Mouse (Mus musculus) spleen, postnatal 14 days (tissue): ENCODE results near the gene Grid1.

Source experiments
- DNase-seq, 2 experiments: peaks; one replicate each; pipeline ENCODE4 v3.0.0; 2021 to 2022; ENCODE audit warnings: low spot score in 2 of 2

Gene Grid1

DNA sequence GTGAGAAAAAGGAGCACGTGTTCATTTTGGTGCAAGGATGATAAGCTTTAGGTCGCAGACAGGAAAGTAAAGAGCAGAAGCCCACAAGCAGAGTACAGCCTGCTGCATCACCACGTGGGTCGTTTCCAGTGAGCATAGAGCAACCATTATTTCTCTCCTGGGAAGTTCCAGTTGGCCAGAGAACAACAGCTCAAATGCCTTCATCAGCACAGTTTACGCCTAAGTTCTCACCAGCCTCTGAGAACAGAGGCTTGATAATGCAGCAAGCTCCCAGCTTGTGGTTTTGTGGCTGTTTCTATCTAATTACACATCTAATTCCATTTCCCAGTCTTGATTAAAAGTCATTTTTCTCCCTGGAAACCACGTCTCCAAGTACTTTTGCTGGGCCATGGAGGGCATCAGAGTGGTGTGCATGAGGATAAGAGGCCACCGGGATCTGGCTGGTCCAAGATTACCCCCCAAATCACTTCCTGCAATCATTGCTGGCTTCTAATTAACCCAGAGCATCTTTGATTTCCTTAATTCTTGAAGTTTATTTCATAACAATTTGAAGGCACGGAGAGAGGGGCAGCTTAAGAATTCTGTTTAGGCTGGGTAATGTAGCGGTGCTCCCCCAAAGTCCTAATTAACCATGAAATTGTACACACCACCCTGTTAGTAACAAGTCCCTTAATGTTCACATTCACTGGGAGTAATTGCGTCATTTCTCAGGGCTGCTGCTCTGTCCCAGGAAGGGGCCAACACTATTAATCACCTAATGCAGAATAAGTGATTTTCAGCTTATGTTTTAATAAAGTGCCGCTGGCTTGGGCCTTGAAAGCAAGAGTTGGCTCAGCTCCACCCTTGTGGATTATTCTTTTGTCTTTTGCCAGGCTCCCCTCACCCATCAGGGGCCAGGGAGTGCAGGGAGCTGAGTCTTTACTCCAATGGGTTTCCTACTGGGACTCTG, 292.7 kb downstream of the Grid1 start:
- no peak for DNase-seq

- DNase-seq = no peak
These were observed 293.4 kb downstream of the Grid1 start for GRCm38 (mm10) chr14:35113276-35113645.

GRCm38 (mm10) chr14:35115913-35116312, 296.0 kb downstream of the Grid1 start:
- DNase-seq = no peak

- DNase-seq = no peak
These were observed 300.2 kb downstream of the Grid1 start for GRCm38 (mm10) chr14:35120089-35120488.

DNA sequence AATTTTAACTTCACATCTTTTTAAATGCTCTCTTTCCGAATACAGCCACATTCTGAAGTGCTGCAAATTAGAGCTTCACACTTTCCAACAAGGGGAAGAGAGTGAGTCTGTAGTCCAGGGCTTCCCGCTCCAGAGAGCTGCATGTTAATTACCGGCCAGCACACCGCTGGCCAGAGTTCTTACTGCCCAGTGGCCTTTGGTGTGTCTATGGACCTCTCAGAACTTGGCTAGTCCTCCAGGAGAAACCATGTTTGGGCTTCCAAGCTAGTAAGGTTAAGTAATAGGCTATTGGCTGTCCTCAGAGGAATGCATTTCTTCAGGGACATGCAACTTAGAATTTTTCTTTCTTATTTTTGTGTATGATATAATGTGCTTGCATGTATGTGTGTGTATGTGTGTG, 301.0 kb downstream of the Grid1 start:
- no peak for DNase-seq

DNA sequence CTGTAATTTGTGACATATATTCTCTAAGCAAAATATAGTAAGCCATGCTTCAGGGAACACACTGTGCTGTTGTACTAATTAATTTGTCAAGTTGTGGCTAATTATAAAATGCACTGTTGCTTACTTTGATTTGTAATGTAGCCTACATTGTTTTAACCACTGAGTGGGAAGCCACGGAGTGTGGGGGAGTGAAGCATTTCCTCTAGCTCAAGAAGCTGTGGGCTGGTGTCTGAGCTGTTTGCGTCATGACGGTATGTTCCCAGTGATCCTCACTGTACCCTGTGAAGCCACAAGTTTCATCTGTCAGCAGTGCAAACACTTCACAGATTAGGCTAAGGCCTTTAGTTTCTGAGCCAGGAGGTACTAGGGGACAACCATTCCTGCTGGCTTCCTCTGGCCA, 302.2 kb downstream of the Grid1 start:
- DNase-seq = no peak

- DNase-seq = no peak
These were observed 303.5 kb downstream of the Grid1 start for GRCm38 (mm10) chr14:35123260-35123875.

- no peak for DNase-seq
These were observed 307.7 kb downstream of the Grid1 start for GRCm38 (mm10) chr14:35127616-35128015.

- DNase-seq = no peak
These were observed 315.1 kb downstream of the Grid1 start for GRCm38 (mm10) chr14:35135056-35135455.

DNA sequence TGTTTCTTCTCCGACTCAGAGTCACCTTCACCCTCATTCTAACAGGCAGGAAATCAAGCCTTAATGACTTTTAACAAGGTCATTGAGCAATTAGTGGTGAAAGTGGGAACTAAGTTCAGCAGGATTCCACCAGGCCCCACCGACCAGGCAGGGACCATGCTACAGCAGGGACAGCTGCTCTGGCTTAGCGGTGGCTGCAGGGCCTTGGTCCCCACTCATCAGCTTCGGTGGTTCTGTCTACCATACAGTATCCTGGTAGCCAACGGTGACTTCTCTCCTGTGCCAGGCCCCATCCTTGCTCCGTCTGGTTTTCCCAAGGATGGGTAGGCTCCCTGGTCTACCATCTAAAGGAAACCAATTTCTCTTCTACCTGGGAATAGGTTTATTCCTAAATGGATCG, 318.2 kb downstream of the Grid1 start:
- no peak for DNase-seq

DNA sequence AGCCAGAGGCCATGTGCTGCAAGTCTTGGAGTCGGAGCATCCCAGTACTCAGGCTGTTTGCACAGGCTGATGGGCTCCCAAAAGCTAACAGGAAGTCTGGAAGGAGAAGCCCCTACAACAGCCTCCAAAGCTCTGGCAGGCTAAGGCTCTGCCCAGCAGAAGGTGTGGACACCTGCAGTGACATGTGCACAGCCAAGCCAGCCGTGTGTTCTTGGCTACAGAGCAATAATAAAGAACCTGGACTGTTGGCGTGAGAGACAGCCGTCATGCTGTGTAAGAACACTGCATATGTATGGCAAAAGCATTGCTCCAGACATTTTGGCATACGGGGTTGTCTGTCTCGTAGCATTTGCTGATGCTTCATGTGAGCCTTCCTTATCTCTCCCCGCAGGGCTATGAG, 319.9 kb downstream of the Grid1 start:
- DNase-seq = no peak

GRCm38 (mm10) chr14:35152450-35152849, 332.5 kb downstream of the Grid1 start:
- DNase-seq = no peak

DNA sequence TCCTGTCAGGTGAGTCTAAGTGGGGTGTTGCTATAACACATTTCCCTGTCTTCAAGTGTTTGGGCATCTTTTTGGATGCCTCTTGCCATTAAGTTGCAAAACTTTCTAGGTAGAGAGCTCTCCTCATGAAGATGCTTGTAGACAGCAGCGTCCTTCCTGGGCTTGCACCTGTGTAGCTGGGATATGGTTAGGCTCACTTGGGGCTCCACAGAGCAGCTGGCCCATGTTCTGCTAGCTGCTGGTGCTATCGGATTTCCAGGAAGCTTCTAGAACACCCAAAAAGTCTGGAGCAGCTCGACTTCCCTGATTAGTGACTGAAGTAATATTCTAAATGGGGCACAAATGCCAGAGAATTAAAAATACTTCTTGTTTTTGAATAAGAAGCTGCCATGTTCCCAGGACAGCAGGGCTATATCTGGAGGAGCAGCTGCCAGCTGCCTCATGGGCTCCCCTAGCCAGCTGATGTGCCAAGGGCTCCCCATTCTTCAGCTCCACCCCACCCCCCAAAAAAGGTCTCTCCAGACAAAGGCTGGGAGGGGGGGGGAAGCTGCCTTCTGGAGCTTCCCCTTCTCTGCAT, 333.9 kb downstream of the Grid1 start:
- DNase-seq = no peak

GRCm38 (mm10) chr14:35154364-35154763, 334.5 kb downstream of the Grid1 start:
- DNase-seq = no peak

- DNase-seq = no peak
These were observed 337.3 kb downstream of the Grid1 start for GRCm38 (mm10) chr14:35157069-35157655.

DNA sequence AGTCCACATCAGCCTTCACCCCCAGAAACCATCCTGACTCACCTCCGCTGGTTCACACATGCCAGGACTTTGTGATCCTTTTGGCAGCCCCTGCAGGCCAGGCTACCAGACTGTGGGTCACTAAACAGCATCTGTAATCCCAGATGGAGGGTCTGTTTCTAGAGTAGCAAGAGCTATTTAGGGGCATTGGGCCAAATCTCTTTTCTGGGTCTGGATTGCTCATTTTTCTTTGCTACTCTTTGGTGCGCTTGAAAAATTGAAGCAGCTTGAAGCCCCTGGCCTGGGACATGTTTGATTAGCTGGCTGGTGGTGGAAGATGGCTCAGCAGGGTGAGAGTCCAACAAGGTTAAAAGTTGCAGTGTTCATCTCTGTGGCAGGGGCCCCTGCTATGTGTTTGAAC, 339.4 kb downstream of the Grid1 start:
- DNase-seq = no peak

DNA sequence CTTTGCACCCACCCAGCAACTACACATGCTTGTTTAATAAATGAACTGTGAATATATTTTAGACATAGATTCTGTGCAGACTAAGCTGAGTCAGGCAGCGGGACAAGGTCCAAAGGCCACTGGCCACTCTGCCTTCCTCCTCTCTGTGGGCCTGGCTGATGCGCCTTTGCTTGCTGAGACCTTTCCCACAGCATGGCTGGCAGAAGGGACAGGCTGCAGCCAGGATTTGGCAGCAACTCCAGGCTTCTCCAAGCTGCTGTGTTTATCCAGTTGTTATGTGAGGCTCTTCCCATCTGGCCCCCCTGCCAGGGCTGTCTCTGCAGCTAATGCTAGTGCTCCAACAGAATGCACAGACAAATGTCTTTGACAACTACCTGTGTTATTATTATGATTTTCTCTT, 347.5 kb downstream of the Grid1 start:
- no peak for DNase-seq

GRCm38 (mm10) chr14:35173861-35174260, 354.0 kb downstream of the Grid1 start:
- DNase-seq = no peak

- DNase-seq = no peak
These were observed 356.1 kb downstream of the Grid1 start for GRCm38 (mm10) chr14:35176021-35176420.

DNA sequence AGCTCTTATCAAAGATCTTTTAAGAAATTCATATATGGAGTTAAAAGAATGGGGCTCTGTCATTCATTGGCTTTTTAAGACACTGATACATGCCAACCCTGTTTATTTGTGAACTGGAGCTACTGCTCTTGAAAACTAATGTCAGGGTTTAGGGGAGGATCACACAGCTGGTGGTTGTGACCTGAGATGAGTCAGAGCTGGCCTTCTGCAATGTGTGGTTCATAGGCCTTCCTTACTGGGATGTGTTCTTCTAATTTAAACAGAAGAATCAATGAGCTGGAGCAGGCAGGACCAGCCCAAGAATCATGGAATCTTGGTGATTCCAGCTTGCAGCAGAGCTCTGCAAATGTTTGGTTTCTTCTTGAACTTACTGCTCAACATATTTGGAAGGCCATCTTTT, 359.2 kb downstream of the Grid1 start:
- DNase-seq = no peak

GRCm38 (mm10) chr14:35185399-35185798, 365.5 kb downstream of the Grid1 start:
- no peak for DNase-seq

GRCm38 (mm10) chr14:35192256-35192655, 372.3 kb downstream of the Grid1 start:
- DNase-seq = no peak

GRCm38 (mm10) chr14:35197371-35197770, 377.5 kb downstream of the Grid1 start:
- DNase-seq = no peak
